In the genomic region with DNA sequence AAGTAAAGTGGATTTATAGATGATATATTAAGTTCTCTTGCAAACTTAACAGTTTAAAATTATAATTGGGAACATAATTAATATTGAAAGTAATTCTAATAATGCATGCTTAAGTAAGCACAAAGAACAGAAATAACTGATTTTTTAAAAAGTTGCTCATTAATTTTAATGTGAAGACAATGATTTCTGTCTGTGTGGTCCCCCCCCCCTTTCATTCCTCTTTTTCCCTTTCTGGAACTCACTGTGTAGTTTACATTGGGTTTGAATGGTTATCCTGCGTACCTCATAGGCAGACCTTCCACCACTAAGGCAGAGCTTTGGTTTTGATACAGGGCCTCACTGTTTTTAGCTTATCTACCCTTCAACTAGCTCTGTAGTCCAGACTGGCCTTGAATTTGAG, we compare ENCODE assay signal across 22 mouse cellular contexts.
DNase-seq lines count a peak whose midpoint lies in the region; ATAC-seq lines count a peak whose summit lies in the region.
"Had no signal": no experiment of that assay in that cellular context is flagged by ENCODE, and none has a peak within 500 bp of the region (broad histone marks: within the 10 kb centered on the region; RNA-seq: fewer than 3 reads in every experiment).

No protein-coding gene starts in this region.

- no peak for ATAC-seq in hindbrain, embryonic 16.5 days
- ATAC-seq: activated CD4-positive, CD25-positive, alpha-beta regulatory T cell, adult 4 months; CD4-positive, CD25-positive, alpha-beta regulatory T cell, adult 4 months; Patski had no signal

- DNase-seq in Muller cell, postnatal 12 days (ENCODE audit: inconsistent ontology term), result peak; percentile 71
- peak; percentile 71 for DNase-seq in retina, embryonic 14.5 days (ENCODE audit: low spot score)
- peak; percentile 90 for DNase-seq in retina, postnatal 1 day
- DNase-seq in urinary bladder, postnatal 36 days (ENCODE audit: low spot score in 2 of 2), result no peak
- no peak for DNase-seq in cerebellum, adult 18-20 months
- DNase-seq: adrenal gland, adult 2 months; adrenal gland, adult 8-10 months; adrenal gland, postnatal 10 days; adrenal gland, postnatal 14 days; adrenal gland, postnatal 25 days; adrenal gland, postnatal 36 days; B cell, adult 2 months; cerebellum, adult 11 months; cerebellum, adult 11-12 months; cerebellum, adult 2 months; cerebellum, adult 8-10 months had no signal

- H3K9me3 ChIP-seq in hindbrain, embryonic 16.5 days (ENCODE audit: control insufficient read depth, low read length), result no peaks in the 10 kb centered on the region
- H3K9me3 ChIP-seq: G1E had no signal

- no peak overlapping the region for H3K4me3 ChIP-seq in hindbrain, embryonic 16.5 days (ENCODE audit: low read length)

- WGBS in hindbrain, embryonic 16.5 days, result 90% methylated on average over 1 of the region's 1 CpGs

- H3K4me2 ChIP-seq in hindbrain, embryonic 16.5 days (ENCODE audit: low read length), result no peak overlapping the region

- H3K36me3 ChIP-seq in hindbrain, embryonic 16.5 days (ENCODE audit: control insufficient read depth, insufficient read depth, low read length), result no peaks in the 10 kb centered on the region
- H3K36me3 ChIP-seq: G1E had no signal

- H3K27ac ChIP-seq in hindbrain, embryonic 16.5 days (ENCODE audit: low read depth, low read length), result no peak overlapping the region

- no peaks in the 10 kb centered on the region for H3K4me1 ChIP-seq in hindbrain, embryonic 16.5 days (ENCODE audit: control insufficient read depth, insufficient read depth, low read depth, low read length)

- H3K9ac ChIP-seq in hindbrain, embryonic 16.5 days (ENCODE audit: low read depth, low read length), result no peak overlapping the region

- no peaks in the 10 kb centered on the region for H3K27me3 ChIP-seq in hindbrain, embryonic 16.5 days (replicated peaks; ENCODE audit: control insufficient read depth, insufficient read depth, low read length)
- H3K27me3 ChIP-seq: CH12.LX, Patski had no signal

Comparison
In these comparisons a context has a peak if more than half of its experiments do, and no peak if none do; other contexts are left out.
1. DNase-seq: peak in Muller cell, postnatal 12 days (single experiment), retina, embryonic 14.5 days (single experiment) and retina, postnatal 1 day (single experiment); none in urinary bladder, postnatal 36 days (0 of 2) and cerebellum, adult 18-20 months (0 of 2).